Mouse (Mus musculus) c-Kit-negative CD71-positive TER-119-positive erythroid progenitor cells, embryonic 14.5 days (primary cell): ENCODE data around the gene Sept1.
"Not testable (repeated sequence)": the region's sequence is repeated elsewhere in the genome, so short reads cannot be mapped to it uniquely, and the experiment has no call there.

Source experiments
- DNase-seq: peaks from one replicate; pipeline ENCODE4 v3.0.0-alpha.2; 2013; ENCODE audit warnings: low read depth, low spot score

The Sept1 gene

GRCm38 (mm10) chr7:127194633-127195029, 38.3 kb downstream of the Sept1 start:
- no peak for DNase-seq

GRCm38 (mm10) chr7:127194011-127194632, 38.8 kb downstream of the Sept1 start:
- no peak for DNase-seq

GRCm38 (mm10) chr7:127192989-127193388, 39.9 kb downstream of the Sept1 start:
- no peak for DNase-seq

GRCm38 (mm10) chr7:127190672-127191071, 42.3 kb downstream of the Sept1 start:
- no peak for DNase-seq

GRCm38 (mm10) chr7:127188305-127189276, 44.3 kb downstream of the Sept1 start:
- DNase-seq: no peak

GRCm38 (mm10) chr7:127187351-127187750, 45.6 kb downstream of the Sept1 start:
- DNase-seq: no peak

- no peak for DNase-seq
Observed at GRCm38 (mm10) chr7:127185601-127186000, 47.3 kb downstream of the Sept1 start.

GRCm38 (mm10) chr7:127184720-127185119, 48.2 kb downstream of the Sept1 start:
- DNase-seq: no peak

- DNase-seq: no peak
Observed at GRCm38 (mm10) chr7:127183828-127184227, 49.1 kb downstream of the Sept1 start.

GRCm38 (mm10) chr7:127183345-127183744, 49.6 kb downstream of the Sept1 start:
- no peak for DNase-seq

GRCm38 (mm10) chr7:127181724-127182123, 51.2 kb downstream of the Sept1 start:
- DNase-seq: not testable (repeated sequence)

GRCm38 (mm10) chr7:127180783-127181182, 52.1 kb downstream of the Sept1 start:
- no peak for DNase-seq

- DNase-seq: no peak
Observed at GRCm38 (mm10) chr7:127176937-127177336, 56.0 kb downstream of the Sept1 start.

GRCm38 (mm10) chr7:127166501-127166900, 66.4 kb downstream of the Sept1 start:
- no peak for DNase-seq

GRCm38 (mm10) chr7:127165607-127166493, 67.1 kb downstream of the Sept1 start:
- DNase-seq: no peak
